Mouse (Mus musculus) liver, embryonic 16.5 days (tissue): ENCODE measurements around the gene Myh10. TPM values are rescaled to one million over a fixed set of nuclear protein-coding genes. Genes with fewer than 3 reads are reported as not detected.
A peak's percentile ranks its signal among the peaks of the same experiment; 100 is the strongest.

Experiments
- ATAC-seq: fragments of 200-750 bp; cut with Nextera tagmentation; 2 replicates; pipeline ENCODE4 v1.8.0; 2017; ENCODE audit warnings: low read depth, mild to moderate bottlenecking, moderate number of reproducible peaks, moderate library complexity
- H3K27ac ChIP-seq: fragments of 300-500 bp; sonication (generic); 2 replicates; pipeline ENCODE4 v1.5.1; 2014; ENCODE audit warnings: mild to moderate bottlenecking, low read length
- H3K27me3 ChIP-seq: fragments of 300-500 bp; sonication (generic); 2 replicates; pipeline ENCODE4 v1.6.1; 2014; ENCODE audit warnings: low read depth, low read length, mixed read lengths; ENCODE audit not compliant: control insufficient read depth, insufficient read depth
- H3K36me3 ChIP-seq: fragments of 300-500 bp; sonication (generic); 2 replicates; pipeline ENCODE4 v1.6.1; 2014; ENCODE audit warnings: mild to moderate bottlenecking; ENCODE audit not compliant: control insufficient read depth, insufficient read depth
- H3K4me1 ChIP-seq: fragments of 300-500 bp; sonication (generic); 2 replicates; pipeline ENCODE4 v1.6.1; 2014; ENCODE audit warnings: low read depth, low read length, mixed read lengths; ENCODE audit not compliant: control insufficient read depth
- H3K4me2 ChIP-seq: fragments of 300-500 bp; sonication (generic); 2 replicates; pipeline ENCODE4 v1.6.1; 2014; ENCODE audit warnings: low read depth, low read length, mixed read lengths
- H3K4me3 ChIP-seq: fragments of 300-500 bp; sonication (generic); 2 replicates; pipeline ENCODE4 v1.5.1; 2014; ENCODE audit warnings: low read depth, mild to moderate bottlenecking, low read length
- H3K9ac ChIP-seq: fragments of 300-500 bp; sonication (generic); 2 replicates; pipeline ENCODE4 v1.6.1; 2014; ENCODE audit warnings: low read depth, low read length
- H3K9me3 ChIP-seq: fragments of 300-500 bp; sonication (generic); replicated peaks from 2 replicates; pipeline ENCODE4 v1.6.1; 2016; ENCODE audit warnings: low read length; ENCODE audit not compliant: control insufficient read depth
- WGBS: fragments of 180-500 bp; shearing (Covaris S2); extraction: QIAGEN DNeasy Blood & Tissue Kit; methylation state at CpG from one replicate; pipeline ENCODE4 v1.1.7; 2014; ENCODE audit not compliant: insufficient replicate concordance; 5-methylcytosine and 5-hydroxymethylcytosine counted together
- polyA plus RNA-seq: library from polyadenylated mRNA; unstranded; fragments of >200 nt; fragmentation: Nextera tagmentation; extraction: Ambion mirVana; gene quantifications from 2 replicates; pipeline ENCODE4 v1.2.1, GENCODE M21; 2015

Myh10 gene
- polyA plus RNA-seq = 13.0 and 13.6 TPM in 2 replicates

GRCm38 (mm10) chr11:68691321-68692009 is at the start of gene Myh10:
TSS of gene Myh10 (plus strand) at chr11:68691559.
- H3K9me3 ChIP-seq = no peaks in the 10 kb centered on the region
- under 1% methylated on average over 51 of the region's 51 CpGs for WGBS
- H3K4me3 ChIP-seq = peak within 1 kb of the TSS; percentile 71
- peak within 1 kb of the TSS; percentile 100 for H3K4me2 ChIP-seq
- no peaks in the 10 kb centered on the region for H3K36me3 ChIP-seq
- H3K4me1 ChIP-seq = peaks cover 20% of the 10 kb centered on the region
- peak; percentile 97 for ATAC-seq
- peak within 1 kb of the TSS; percentile 86 for H3K9ac ChIP-seq
- peaks cover 5% of the 10 kb centered on the region; the same call in 1 of the 2 replicates for H3K27me3 ChIP-seq
- peak within 1 kb of the TSS; percentile 95 for H3K27ac ChIP-seq

- Histone ChIP-seq H3K4me2 (no peak overlapping the region), H3K9ac (no peak overlapping the region), H3K27me3 (no peaks in the 10 kb centered on the region), H3K4me1 (no peaks in the 10 kb centered on the region), H3K9me3 (no peaks in the 10 kb centered on the region), H3K36me3 (no peaks in the 10 kb centered on the region), H3K4me3 (no peak overlapping the region), H3K27ac (no peak overlapping the region)
- no peak for ATAC-seq
- 55% methylated on average over 6 of the region's 6 CpGs for WGBS
Observed at GRCm38 (mm10) chr11:68644781-68645180, 46.6 kb upstream of the Myh10 start.

GRCm38 (mm10) chr11:68647808-68648207 is 43.6 kb upstream of the Myh10 start:
- no peaks in the 10 kb centered on the region for H3K4me1 ChIP-seq
- no peak overlapping the region for H3K27ac ChIP-seq
- H3K4me2 ChIP-seq = no peak overlapping the region
- no peak for ATAC-seq
- H3K36me3 ChIP-seq = no peaks in the 10 kb centered on the region
- H3K9ac ChIP-seq = no peak overlapping the region
- H3K9me3 ChIP-seq = no peaks in the 10 kb centered on the region
- no peaks in the 10 kb centered on the region for H3K27me3 ChIP-seq
- no peak overlapping the region for H3K4me3 ChIP-seq
- WGBS = 47% methylated on average over 5 of the region's 5 CpGs

GRCm38 (mm10) chr11:68648385-68649148 is 42.8 kb upstream of the Myh10 start:
- Histone ChIP-seq H3K9ac (no peak overlapping the region), H3K9me3 (no peaks in the 10 kb centered on the region), H3K4me2 (no peak overlapping the region), H3K36me3 (no peaks in the 10 kb centered on the region), H3K4me1 (no peaks in the 10 kb centered on the region), H3K4me3 (no peak overlapping the region), H3K27ac (no peak overlapping the region), H3K27me3 (no peaks in the 10 kb centered on the region)
- WGBS = 52% methylated on average over 16 of the region's 16 CpGs
- ATAC-seq = no peak

GRCm38 (mm10) chr11:68651518-68651917 is 39.8 kb upstream of the Myh10 start:
- Histone ChIP-seq H3K27me3 (no peaks in the 10 kb centered on the region), H3K9ac (no peak overlapping the region), H3K9me3 (no peaks in the 10 kb centered on the region), H3K4me2 (no peak overlapping the region), H3K4me1 (no peaks in the 10 kb centered on the region), H3K4me3 (no peak overlapping the region), H3K27ac (no peak overlapping the region), H3K36me3 (no peaks in the 10 kb centered on the region)
- 58% methylated on average over 2 of the region's 2 CpGs for WGBS
- no peak for ATAC-seq

GRCm38 (mm10) chr11:68655524-68655923 is 35.8 kb upstream of the Myh10 start:
- H3K9ac ChIP-seq = no peak overlapping the region
- 35% methylated on average over 1 of the region's 1 CpGs for WGBS

GRCm38 (mm10) chr11:68656887-68657685 is 34.3 kb upstream of the Myh10 start:
- no peaks in the 10 kb centered on the region for H3K4me1 ChIP-seq
- no peaks in the 10 kb centered on the region for H3K36me3 ChIP-seq
- no peaks in the 10 kb centered on the region for H3K9me3 ChIP-seq
- no peaks in the 10 kb centered on the region for H3K27me3 ChIP-seq
- H3K27ac ChIP-seq = no peak overlapping the region
- no peak overlapping the region for H3K4me3 ChIP-seq
- WGBS = 35% methylated on average over 6 of the region's 6 CpGs
- H3K9ac ChIP-seq = no peak overlapping the region
- no peak overlapping the region for H3K4me2 ChIP-seq
- no peak for ATAC-seq

More at GRCm38 (mm10) chr11:68655524-68655923, 35.8 kb upstream of the Myh10 start:
- Histone ChIP-seq H3K9me3 (no peaks in the 10 kb centered on the region), H3K36me3 (no peaks in the 10 kb centered on the region), H3K4me1 (no peaks in the 10 kb centered on the region), H3K4me3 (no peak overlapping the region), H3K27me3 (no peaks in the 10 kb centered on the region), H3K4me2 (no peak overlapping the region), H3K27ac (no peak overlapping the region)
- ATAC-seq = no peak; the same call in 1 of the 2 replicates

GRCm38 (mm10) chr11:68657811-68658210 is 33.5 kb upstream of the Myh10 start:
- no peak overlapping the region for H3K9ac ChIP-seq
- no peak for ATAC-seq
- no peaks in the 10 kb centered on the region for H3K27me3 ChIP-seq
- no peaks in the 10 kb centered on the region for H3K4me1 ChIP-seq
- no peaks in the 10 kb centered on the region for H3K36me3 ChIP-seq
- no peaks in the 10 kb centered on the region for H3K9me3 ChIP-seq
- 59% methylated on average over 9 of the region's 9 CpGs for WGBS
- H3K4me3 ChIP-seq = no peak overlapping the region
- H3K4me2 ChIP-seq = no peak overlapping the region
- H3K27ac ChIP-seq = no peak overlapping the region
